Mouse (Mus musculus) testis, adult 2 months (tissue): ENCODE results near the gene Taf1b. TPM values are rescaled to one million over a fixed set of nuclear protein-coding genes. Genes with fewer than 3 reads are reported as not detected.

Experiments used
- H3K27ac ChIP-seq: fragments of 200-500 bp; 2 replicates; pipeline ENCODE4 v1.5.1; 2012; ENCODE audit warnings: low read depth, low read length; ENCODE audit not compliant: control insufficient read depth, insufficient read depth
- H3K27me3 ChIP-seq: fragments of 200-500 bp; 2 replicates; pipeline ENCODE4 v1.6.1; 2012; ENCODE audit warnings: mild to moderate bottlenecking, low read length, moderate library complexity; ENCODE audit not compliant: control insufficient read depth, insufficient read depth
- H3K36me3 ChIP-seq: fragments of 200-500 bp; 2 replicates; pipeline ENCODE4 v1.6.1; 2012; ENCODE audit warnings: mild to moderate bottlenecking, low read length; ENCODE audit not compliant: control insufficient read depth, insufficient read depth
- H3K4me1 ChIP-seq: fragments of 200-500 bp; 2 replicates; pipeline ENCODE4 v1.6.1; 2012; ENCODE audit warnings: low read length; ENCODE audit not compliant: control insufficient read depth, insufficient read depth
- H3K4me3 ChIP-seq: fragments of 200-500 bp; 2 replicates; pipeline ENCODE4 v1.5.1; 2012; ENCODE audit warnings: low read depth, mild to moderate bottlenecking, low read length, moderate library complexity, mixed read lengths; ENCODE audit not compliant: control insufficient read depth
- CTCF ChIP-seq: fragments of 200-500 bp; IDR thresholded peaks from 2 replicates; pipeline ENCODE4 v1.5.1; 2012; ENCODE audit warnings: low read depth, mild to moderate bottlenecking, inconsistent platforms, low read length, moderate library complexity; ENCODE audit not compliant: control insufficient read depth, insufficient read depth, insufficient replicate concordance
- POLR2A ChIP-seq: fragments of 200-500 bp; IDR thresholded peaks from 2 replicates; pipeline ENCODE4 v1.6.1; 2012; ENCODE audit warnings: low read depth, mild to moderate bottlenecking, inconsistent platforms, low read length, moderate library complexity; ENCODE audit not compliant: control insufficient read depth
- polyA plus RNA-seq: library from polyadenylated mRNA; depleted of rRNA; stranded (reverse); fragments of >200 nt; gene quantifications from 2 replicates; pipeline ENCODE4 v1.2.3, GENCODE M21; 2012

The Taf1b gene
- polyA plus RNA-seq, 1 experiment = 28.0 TPM

- TF ChIP-seq CTCF = no peak
- no peak for TF ChIP-seq POLR2A
- Histone ChIP-seq H3K27me3 (no peaks in the 10 kb centered on the region), H3K4me1 (no peaks in the 10 kb centered on the region)
These were observed 57.8 kb downstream of the Taf1b start for GRCm38 (mm10) chr12:24555976-24556375.

GRCm38 (mm10) chr12:24563395-24563960, 65.3 kb downstream of the Taf1b start:
- TF ChIP-seq POLR2A = no peak
- TF ChIP-seq CTCF = no peak
- no peak overlapping the region for H3K4me3 ChIP-seq
- no peaks in the 10 kb centered on the region for H3K36me3 ChIP-seq
- no peak overlapping the region for H3K27ac ChIP-seq
- H3K4me1 ChIP-seq = no peaks in the 10 kb centered on the region
- no peaks in the 10 kb centered on the region for H3K27me3 ChIP-seq

More at GRCm38 (mm10) chr12:24555976-24556375, 57.8 kb downstream of the Taf1b start:
- no peak overlapping the region for H3K4me3 ChIP-seq
- no peak overlapping the region for H3K27ac ChIP-seq
- H3K36me3 ChIP-seq = no peaks in the 10 kb centered on the region

- Histone ChIP-seq H3K27ac (no peak overlapping the region), H3K36me3 (no peaks in the 10 kb centered on the region), H3K4me1 (peaks cover 2% of the 10 kb centered on the region; the same call in 1 of the 2 replicates), H3K27me3 (no peaks in the 10 kb centered on the region), H3K4me3 (no peak overlapping the region)
- TF ChIP-seq POLR2A (no peak), CTCF (no peak)
These were observed 67.2 kb downstream of the Taf1b start for GRCm38 (mm10) chr12:24565311-24565710.

- no peaks in the 10 kb centered on the region for H3K27me3 ChIP-seq
- TF ChIP-seq CTCF (no peak), POLR2A (no peak)
- peaks cover 10% of the 10 kb centered on the region for H3K4me1 ChIP-seq
- H3K27ac ChIP-seq = no peak overlapping the region
- no peak overlapping the region for H3K4me3 ChIP-seq
- H3K36me3 ChIP-seq = no peaks in the 10 kb centered on the region
These were observed 69.4 kb downstream of the Taf1b start for GRCm38 (mm10) chr12:24567606-24568005.

- H3K4me3 ChIP-seq = peak within 1 kb of the TSS; percentile 88
- peaks cover 10% of the 10 kb centered on the region for H3K4me1 ChIP-seq
- peak within 1 kb of the TSS; percentile 69; the same call in 1 of the 2 replicates for H3K27ac ChIP-seq
- no peak; the same call in 1 of the 2 replicates for TF ChIP-seq CTCF
- TF ChIP-seq POLR2A = no peak; the same call in 1 of the 2 replicates
- peaks cover 1% of the 10 kb centered on the region; the same call in 1 of the 2 replicates for H3K36me3 ChIP-seq
- H3K27me3 ChIP-seq = no peaks in the 10 kb centered on the region
These were observed 73.6 kb downstream of the Taf1b start, which contains the start of gene Grhl1 for GRCm38 (mm10) chr12:24571523-24572392. Gene Grhl1, plus strand, starts transcription at chr12:24572283.

GRCm38 (mm10) chr12:24572421-24573274, 74.5 kb downstream of the Taf1b start:
- Histone ChIP-seq H3K4me3 (peak overlapping the region; percentile 88), H3K36me3 (peaks cover 1% of the 10 kb centered on the region), H3K4me1 (peaks cover 10% of the 10 kb centered on the region), H3K27me3 (no peaks in the 10 kb centered on the region), H3K27ac (peak overlapping the region; percentile 69; the same call in 1 of the 2 replicates)
- TF ChIP-seq CTCF = no peak
- no peak for TF ChIP-seq POLR2A

- Histone ChIP-seq H3K27ac (no peak overlapping the region), H3K4me3 (peak overlapping the region; percentile 88; the same call in 1 of the 2 replicates), H3K4me1 (peaks cover 10% of the 10 kb centered on the region), H3K27me3 (no peaks in the 10 kb centered on the region), H3K36me3 (peaks cover 1% of the 10 kb centered on the region)
- no peak for TF ChIP-seq POLR2A
- no peak for TF ChIP-seq CTCF
These were observed 75.1 kb downstream of the Taf1b start for GRCm38 (mm10) chr12:24573275-24573580.
